Mouse (Mus musculus) megakaryocyte, adult 5-6 weeks (primary cell): Measurements from ENCODE around the gene Zfp934. TPM values are rescaled to one million over a fixed set of nuclear protein-coding genes. Genes with fewer than 3 reads are reported as not detected.
"Not testable (repeated sequence)": the region's sequence is repeated elsewhere in the genome, so short reads cannot be mapped to it uniquely, and the experiment has no call there.

ENCODE experiments used
- ATAC-seq: 2 replicates; pipeline ENCODE4 v1.8.0; 2016; ENCODE audit warnings: mild to moderate bottlenecking, inconsistent platforms; ENCODE audit not compliant: poor library complexity, severe bottlenecking
- total RNA-seq, 2 experiments: library from RNA; stranded (forward) in 1 of 2; stranded (reverse) in 1 of 2; fragments of 153-499, 151-499 nt in 1 of 2; fragments of 221-1000, 200-1000 nt in 1 of 2; gene quantifications; 2 replicates each; pipeline versions ENCODE4 v1.2.3 to v1.2.4; 2015 to 2017

Zfp934 gene
- total RNA-seq (2015) (16.8 and 24.3 TPM in 2 replicates), total RNA-seq (2017) (2.6 and 7.8 TPM in 2 replicates)

- not testable (repeated sequence) for ATAC-seq
Measured at GRCm38 (mm10) chr13:62571099-62571498, at the start of gene Zfp934. Gene Zfp934, minus strand, starts transcription at chr13:62571199.

GRCm38 (mm10) chr13:62617449-62617848, 46.5 kb upstream of the Zfp934 start:
- ATAC-seq = not testable (repeated sequence)

- ATAC-seq = not testable (repeated sequence)
Measured at GRCm38 (mm10) chr13:62561696-62562095, 9.3 kb downstream of the Zfp934 start.

- peak; percentile 77 for ATAC-seq
Measured at GRCm38 (mm10) chr13:62558189-62559110, 12.5 kb downstream of the Zfp934 start, which contains the start of gene Zfp935. Gene Zfp935, minus strand, starts transcription at chr13:62558511.

- not testable (repeated sequence) for ATAC-seq
Measured at GRCm38 (mm10) chr13:62530129-62530528, 40.9 kb downstream of the Zfp934 start.

- ATAC-seq = not testable (repeated sequence)
Measured at GRCm38 (mm10) chr13:62510641-62511420, 60.2 kb downstream of the Zfp934 start.

GRCm38 (mm10) chr13:62472661-62473060, 98.3 kb downstream of the Zfp934 start:
- not testable (repeated sequence) for ATAC-seq

- ATAC-seq = peak; percentile 72
Measured at GRCm38 (mm10) chr13:62469947-62470346, 101.1 kb downstream of the Zfp934 start.

- ATAC-seq = peak; percentile 100
Measured at GRCm38 (mm10) chr13:62466424-62467334, 104.3 kb downstream of the Zfp934 start, which contains the start of gene Gm49359. Gene Gm49359, minus strand, starts transcription at chr13:62466832.

Other genes starting within 250 kb of the Zfp934 start
- 8.1 and 11.5 TPM in 2 replicates for gene Gm3604, start 188.0 kb downstream of the Zfp934 start, total RNA-seq (2015)
- gene Gm3604, start 188.0 kb downstream of the Zfp934 start, total RNA-seq (2017) = 4.7 and 6.5 TPM in 2 replicates
- gene Gm49359, start 104.4 kb downstream of the Zfp934 start, total RNA-seq (2015) = 14.8 and 15.0 TPM in 2 replicates
- 13.8 and 14.8 TPM in 2 replicates for gene Gm49359, start 104.4 kb downstream of the Zfp934 start, total RNA-seq (2017)
- not detected in 2 replicates for gene Zfp935, start 12.7 kb downstream of the Zfp934 start, total RNA-seq (2015)
- gene Zfp935, start 12.7 kb downstream of the Zfp934 start, total RNA-seq (2017) = not detected in 2 replicates
- gene 6720489N17Rik, start 53.0 kb upstream of the Zfp934 start, total RNA-seq (2015) = 13.0 and 19.5 TPM in 2 replicates
- gene 6720489N17Rik, start 53.0 kb upstream of the Zfp934 start, total RNA-seq (2017) = 9.6 and 14.9 TPM in 2 replicates
- gene Platr25, start 189.5 kb upstream of the Zfp934 start, total RNA-seq (2015) = 30.1 and 34.3 TPM in 2 replicates
- 39.2 and 42.4 TPM in 2 replicates for gene Platr25, start 189.5 kb upstream of the Zfp934 start, total RNA-seq (2017)
- gene Gm5141, start 214.6 kb upstream of the Zfp934 start, total RNA-seq (2015) = 6.3 and 10.2 TPM in 2 replicates
- gene Gm5141, start 214.6 kb upstream of the Zfp934 start, total RNA-seq (2017) = 4.3 and 5.0 TPM in 2 replicates